Mouse (Mus musculus) E14TG2a.4 (cell line): ENCODE measurements around the gene Akr1d1.

Source experiments
- CTCF ChIP-seq: conservative IDR thresholded peaks from 2 replicates; pipeline ENCODE4 v1.5.1; 2014; ENCODE audit warnings: low read length
- NANOG ChIP-seq: IDR thresholded peaks from 2 replicates; pipeline ENCODE4 v1.6.1; 2014; ENCODE audit warnings: borderline replicate concordance, low read length, mixed read lengths
- POU5F1 ChIP-seq: IDR thresholded peaks from 2 replicates; pipeline ENCODE4 v1.6.1; 2014; ENCODE audit warnings: low read length, borderline replicate concordance

GRCm38 (mm10) chr6:37494957-37495356, 35.0 kb upstream of the Akr1d1 start:
- TF ChIP-seq CTCF (no peak), NANOG (no peak), POU5F1 (no peak)
